Mouse (Mus musculus): ENCODE results near the gene Katnal1. TPM values are rescaled to one million over a fixed set of nuclear protein-coding genes. Genes with fewer than 3 reads are reported as not detected.

Katnal1 gene
- polyA plus RNA-seq, 2 experiments, result 5.1 to 7.6 TPM

GRCm38 (mm10) chr5:148867171-148867570 lies 61.9 kb downstream of the Katnal1 start:
- no peak overlapping the region for H3K4me3 ChIP-seq (ENCODE audit: insufficient read depth in 1 of 2, low read depth in 2 of 2, low read length in 2 of 2)
- TF ChIP-seq CTCF (IDR thresholded peaks at IDR 0.05; ENCODE audit: low read depth), result no peak
- no peak for TF ChIP-seq EP300 (IDR thresholded peaks at IDR 0.05; ENCODE audit: low read depth)
- no peak for ATAC-seq (ENCODE audit: insufficient read depth)
- H3K36me3 ChIP-seq (replicated peaks; ENCODE audit: control insufficient read depth, insufficient read depth, low read depth), result no peaks in the 10 kb centered on the region
- no peaks in the 10 kb centered on the region for H3K9me3 ChIP-seq (ENCODE audit: control insufficient read depth, low read length)
- H3K27ac ChIP-seq, result no peak overlapping the region
- DNase-seq (ENCODE audit: low read depth in 3 of 3, low spot score in 3 of 3), result no peak
- H3K4me2 ChIP-seq (ENCODE audit: low read depth), result no peak overlapping the region
- H3K9ac ChIP-seq (replicated peaks), result no peak overlapping the region
- H3K27me3 ChIP-seq (ENCODE audit: control insufficient read depth, insufficient read depth, low read length), result no peaks in the 10 kb centered on the region
- WGBS (ENCODE audit: insufficient replicate concordance), result 52% methylated on average over 7 of the region's 7 CpGs
- H3K4me1 ChIP-seq (replicated peaks; ENCODE audit: control insufficient read depth in 2 of 2, insufficient read depth in 2 of 2, low read length in 1 of 2), result peaks cover 0 to 5% of the 10 kb centered on the region in 2 experiments; a peak in 2 of 4 replicates

- no peak for DNase-seq (ENCODE audit: low read depth in 3 of 3, low spot score in 3 of 3)
- no peaks in the 10 kb centered on the region for H3K27me3 ChIP-seq (ENCODE audit: control insufficient read depth, insufficient read depth, low read length)
- 36% methylated on average over 10 of the region's 10 CpGs for WGBS (ENCODE audit: insufficient replicate concordance)
Measured at GRCm38 (mm10) chr5:148866571-148866970, 62.5 kb downstream of the Katnal1 start.

GRCm38 (mm10) chr5:148863409-148863808 lies 65.7 kb downstream of the Katnal1 start:
- Histone ChIP-seq H3K36me3 (replicated peaks; ENCODE audit: control insufficient read depth, insufficient read depth, low read depth) (no peaks in the 10 kb centered on the region), H3K4me2 (ENCODE audit: low read depth) (no peak overlapping the region), H3K9me3 (ENCODE audit: control insufficient read depth, low read length) (no peaks in the 10 kb centered on the region), H3K27me3 (ENCODE audit: control insufficient read depth, insufficient read depth, low read length) (no peaks in the 10 kb centered on the region), H3K27ac (no peak overlapping the region), H3K4me3 (ENCODE audit: insufficient read depth in 1 of 2, low read depth in 2 of 2, low read length in 2 of 2) (no peak overlapping the region), H3K9ac (replicated peaks) (no peak overlapping the region), H3K4me1 (replicated peaks; ENCODE audit: control insufficient read depth in 2 of 2, insufficient read depth in 2 of 2, low read length in 1 of 2) (peaks cover 0 to 6% of the 10 kb centered on the region in 2 experiments; a peak in 1 of 4 replicates)
- no peak for ATAC-seq (ENCODE audit: insufficient read depth)
- no peak for DNase-seq (ENCODE audit: low read depth in 3 of 3, low spot score in 3 of 3)
- 65% methylated on average over 6 of the region's 6 CpGs for WGBS (ENCODE audit: insufficient replicate concordance)
- TF ChIP-seq CTCF (IDR thresholded peaks at IDR 0.05; ENCODE audit: low read depth) (no peak), EP300 (IDR thresholded peaks at IDR 0.05; ENCODE audit: low read depth) (no peak)

More at GRCm38 (mm10) chr5:148866571-148866970, 62.5 kb downstream of the Katnal1 start:
- Histone ChIP-seq H3K36me3 (replicated peaks; ENCODE audit: control insufficient read depth, insufficient read depth, low read depth) (no peaks in the 10 kb centered on the region), H3K27ac (no peak overlapping the region), H3K9ac (replicated peaks) (no peak overlapping the region), H3K4me3 (ENCODE audit: insufficient read depth in 1 of 2, low read depth in 2 of 2, low read length in 2 of 2) (no peak overlapping the region), H3K9me3 (ENCODE audit: control insufficient read depth, low read length) (no peaks in the 10 kb centered on the region), H3K4me1 (replicated peaks; ENCODE audit: control insufficient read depth in 2 of 2, insufficient read depth in 2 of 2, low read length in 1 of 2) (peaks cover 0 to 6% of the 10 kb centered on the region in 2 experiments; a peak in 2 of 4 replicates), H3K4me2 (ENCODE audit: low read depth) (no peak overlapping the region)
- no peak for ATAC-seq (ENCODE audit: insufficient read depth)
- TF ChIP-seq EP300 (IDR thresholded peaks at IDR 0.05; ENCODE audit: low read depth) (no peak), CTCF (IDR thresholded peaks at IDR 0.05; ENCODE audit: low read depth) (no peak)

GRCm38 (mm10) chr5:148862853-148863252 lies 66.3 kb downstream of the Katnal1 start:
- WGBS (ENCODE audit: insufficient replicate concordance), result 68% methylated on average over 10 of the region's 10 CpGs
- H3K4me2 ChIP-seq (ENCODE audit: low read depth), result no peak overlapping the region
- H3K9me3 ChIP-seq (ENCODE audit: control insufficient read depth, low read length), result no peaks in the 10 kb centered on the region
- no peak overlapping the region for H3K4me3 ChIP-seq (ENCODE audit: insufficient read depth in 1 of 2, low read depth in 2 of 2, low read length in 2 of 2)
- ATAC-seq (ENCODE audit: insufficient read depth), result no peak
- peaks cover 3 to 7% of the 10 kb centered on the region in 2 experiments; a peak in 2 of 4 replicates for H3K4me1 ChIP-seq (replicated peaks; ENCODE audit: control insufficient read depth in 2 of 2, insufficient read depth in 2 of 2, low read length in 1 of 2)
- H3K27ac ChIP-seq, result no peak overlapping the region
- no peaks in the 10 kb centered on the region for H3K27me3 ChIP-seq (ENCODE audit: control insufficient read depth, insufficient read depth, low read length)
- no peaks in the 10 kb centered on the region for H3K36me3 ChIP-seq (replicated peaks; ENCODE audit: control insufficient read depth, insufficient read depth, low read depth)
- DNase-seq (ENCODE audit: low read depth in 3 of 3, low spot score in 3 of 3), result no peak
- no peak overlapping the region for H3K9ac ChIP-seq (replicated peaks)
- no peak for TF ChIP-seq EP300 (IDR thresholded peaks at IDR 0.05; ENCODE audit: low read depth)
- no peak for TF ChIP-seq CTCF (IDR thresholded peaks at IDR 0.05; ENCODE audit: low read depth)

GRCm38 (mm10) chr5:148862136-148862535 lies 67.0 kb downstream of the Katnal1 start:
- DNase-seq (ENCODE audit: low read depth in 3 of 3, low spot score in 3 of 3) (no peak), ATAC-seq (ENCODE audit: insufficient read depth) (no peak)
- Histone ChIP-seq H3K9me3 (ENCODE audit: control insufficient read depth, low read length) (no peaks in the 10 kb centered on the region), H3K27ac (no peak overlapping the region), H3K9ac (replicated peaks) (no peak overlapping the region), H3K4me1 (replicated peaks; ENCODE audit: control insufficient read depth in 2 of 2, insufficient read depth in 2 of 2, low read length in 1 of 2) (peaks cover 3 to 11% of the 10 kb centered on the region in 2 experiments; a peak in 3 of 4 replicates), H3K4me3 (ENCODE audit: insufficient read depth in 1 of 2, low read depth in 2 of 2, low read length in 2 of 2) (no peak overlapping the region), H3K36me3 (replicated peaks; ENCODE audit: control insufficient read depth, insufficient read depth, low read depth) (no peaks in the 10 kb centered on the region), H3K4me2 (ENCODE audit: low read depth) (no peak overlapping the region), H3K27me3 (ENCODE audit: control insufficient read depth, insufficient read depth, low read length) (no peaks in the 10 kb centered on the region)
- 28% methylated on average over 8 of the region's 8 CpGs for WGBS (ENCODE audit: insufficient replicate concordance)
- no peak for TF ChIP-seq CTCF (IDR thresholded peaks at IDR 0.05; ENCODE audit: low read depth)
- no peak for TF ChIP-seq EP300 (IDR thresholded peaks at IDR 0.05; ENCODE audit: low read depth)
